Mouse (Mus musculus) heart, postnatal 0 days (tissue): ENCODE data around the gene Hoxc13. TPM values are rescaled to one million over a fixed set of nuclear protein-coding genes. Genes with fewer than 3 reads are reported as not detected.
A peak's percentile ranks its signal among the peaks of the same experiment; 100 is the strongest.

Experiments
- ATAC-seq: fragments of 200-750 bp; cut with Nextera tagmentation; 2 replicates; pipeline ENCODE4 v1.8.0; 2017; ENCODE audit warnings: low read depth, moderate number of reproducible peaks, moderate library complexity; ENCODE audit not compliant: insufficient read depth
- DNase-seq: peaks from one replicate; pipeline ENCODE4 v3.0.0-alpha.2; 2016; ENCODE audit warnings: low spot score
- H3K27ac ChIP-seq: fragments of 300-500 bp; sonication (generic); 2 replicates; pipeline ENCODE4 v1.5.1; 2014; ENCODE audit warnings: low read depth, mild to moderate bottlenecking
- H3K27me3 ChIP-seq: fragments of 300-500 bp; sonication (generic); 2 replicates; pipeline ENCODE4 v1.6.1; 2014; ENCODE audit warnings: low read length, mixed read lengths; ENCODE audit not compliant: control insufficient read depth, insufficient read depth
- H3K36me3 ChIP-seq: fragments of 300-500 bp; sonication (generic); replicated peaks from 2 replicates; pipeline ENCODE4 v1.6.1; 2014; ENCODE audit warnings: low read length, mixed read lengths; ENCODE audit not compliant: control insufficient read depth, insufficient read depth
- H3K4me1 ChIP-seq: fragments of 300-500 bp; sonication (generic); 2 replicates; pipeline ENCODE4 v1.6.1; 2014; ENCODE audit warnings: antibody characterized with exemption; ENCODE audit not compliant: control insufficient read depth, insufficient read depth
- H3K4me2 ChIP-seq: fragments of 300-500 bp; sonication (generic); 2 replicates; pipeline ENCODE4 v1.6.1; 2014; ENCODE audit warnings: low read depth, mild to moderate bottlenecking, low read length, moderate library complexity
- H3K4me3 ChIP-seq: fragments of 300-500 bp; sonication (generic); 2 replicates; pipeline ENCODE4 v1.5.1; 2014; ENCODE audit warnings: low read depth, low read length
- H3K9ac ChIP-seq: fragments of 300-500 bp; sonication (generic); replicated peaks from 2 replicates; pipeline ENCODE4 v1.6.1; 2014; ENCODE audit warnings: low read depth, low read length, mixed read lengths
- H3K9me3 ChIP-seq: fragments of 300-500 bp; sonication (generic); replicated peaks from 2 replicates; pipeline ENCODE4 v1.6.1; 2016; ENCODE audit warnings: low read length; ENCODE audit not compliant: control insufficient read depth
- CTCF ChIP-seq: IDR thresholded peaks from 2 replicates; pipeline ENCODE4 v1.5.1; 2016; ENCODE audit warnings: antibody characterized with exemption, control low read depth, low read depth
- EP300 ChIP-seq: IDR thresholded peaks from 2 replicates; pipeline ENCODE4 v1.6.1; 2016; ENCODE audit warnings: antibody characterized with exemption, low read depth
- WGBS: fragments of 180-500 bp; shearing (Covaris S2); extraction: QIAGEN DNeasy Blood & Tissue Kit; methylation state at CpG from one replicate; pipeline ENCODE4 v1.1.7; 2014; 5-methylcytosine and 5-hydroxymethylcytosine counted together
- microRNA-seq: library from miRNA; unstranded; fragments of <30 nt; microRNA quantifications from one replicate; pipeline ENCODE4, GENCODE M21; 2016
- polyA plus RNA-seq: library from polyadenylated mRNA; unstranded; fragments of >200 nt; fragmentation: Nextera tagmentation; extraction: Ambion mirVana; gene quantifications from 2 replicates; pipeline ENCODE4 v1.2.1, GENCODE M21; 2015
- total RNA-seq: library from RNA; depleted of rRNA; stranded (reverse); fragments of >200 nt; gene quantifications from 2 replicates; pipeline ENCODE4 v1.2.3, GENCODE M21; 2014; ENCODE audit warnings: low replicate concordance; rRNA removed

Gene Hoxc13
- total and polyA plus RNA-seq, 2 experiments from 2014 or later, result not detected

- WGBS, result 5% methylated on average over 7 of the region's 7 CpGs
- Histone ChIP-seq H3K27ac (no peak overlapping the region), H3K4me1 (peaks cover 5% of the 10 kb centered on the region; the same call in 1 of the 2 replicates), H3K36me3 (no peaks in the 10 kb centered on the region), H3K9me3 (no peaks in the 10 kb centered on the region), H3K4me3 (no peak overlapping the region), H3K27me3 (peaks cover 100% of the 10 kb centered on the region), H3K4me2 (no peak overlapping the region), H3K9ac (no peak overlapping the region)
- ATAC-seq, result no peak
- TF ChIP-seq CTCF (no peak), EP300 (no peak)
- DNase-seq, result no peak
Measured at GRCm38 (mm10) chr15:102975034-102975433, 54.1 kb downstream of the Hoxc13 start.

GRCm38 (mm10) chr15:102975688-102976111 lies 54.8 kb downstream of the Hoxc13 start:
- no peaks in the 10 kb centered on the region for H3K36me3 ChIP-seq
- DNase-seq, result no peak

GRCm38 (mm10) chr15:102976171-102976570 lies 55.3 kb downstream of the Hoxc13 start, which contains the start of gene Hoxc9:
Gene Hoxc9, plus strand, starts transcription at chr15:102976439.
- Histone ChIP-seq H3K27me3 (peaks cover 100% of the 10 kb centered on the region), H3K9ac (no peak within 1 kb of the TSS), H3K9me3 (no peaks in the 10 kb centered on the region), H3K27ac (no peak within 1 kb of the TSS), H3K4me3 (peak within 1 kb of the TSS; percentile 31), H3K4me2 (peak within 1 kb of the TSS; percentile 47), H3K4me1 (peaks cover 5% of the 10 kb centered on the region; the same call in 1 of the 2 replicates), H3K36me3 (no peaks in the 10 kb centered on the region)
- 2% methylated on average over 14 of the region's 20 CpGs for WGBS
- ATAC-seq (no peak), DNase-seq (no peak)
- no peak for TF ChIP-seq CTCF
- no peak for TF ChIP-seq EP300

More at GRCm38 (mm10) chr15:102975688-102976111, 54.8 kb downstream of the Hoxc13 start:
- no peak overlapping the region for H3K4me2 ChIP-seq
- no peak overlapping the region for H3K27ac ChIP-seq
- H3K4me3 ChIP-seq, result no peak overlapping the region
- WGBS, result 1% methylated on average over 21 of the region's 21 CpGs
- H3K9me3 ChIP-seq, result no peaks in the 10 kb centered on the region
- no peak for TF ChIP-seq EP300
- TF ChIP-seq CTCF, result no peak
- H3K27me3 ChIP-seq, result peaks cover 100% of the 10 kb centered on the region
- peaks cover 5% of the 10 kb centered on the region; the same call in 1 of the 2 replicates for H3K4me1 ChIP-seq
- no peak overlapping the region for H3K9ac ChIP-seq
- ATAC-seq, result no peak

- WGBS, result 2% methylated on average over 37 of the region's 37 CpGs
- ATAC-seq, result no peak
- no peak for TF ChIP-seq CTCF
- TF ChIP-seq EP300, result no peak
- no peak overlapping the region for H3K27ac ChIP-seq
- H3K4me1 ChIP-seq, result peaks cover 9% of the 10 kb centered on the region
- H3K9me3 ChIP-seq, result no peaks in the 10 kb centered on the region
- no peaks in the 10 kb centered on the region for H3K36me3 ChIP-seq
- peaks cover 100% of the 10 kb centered on the region for H3K27me3 ChIP-seq
- no peak overlapping the region for H3K9ac ChIP-seq
- DNase-seq, result no peak
- H3K4me3 ChIP-seq, result peak overlapping the region; percentile 31
- H3K4me2 ChIP-seq, result peak overlapping the region; percentile 47
Measured at GRCm38 (mm10) chr15:102976631-102977422, 55.9 kb downstream of the Hoxc13 start.

GRCm38 (mm10) chr15:102977423-102977974 lies 56.6 kb downstream of the Hoxc13 start:
- 2% methylated on average over 16 of the region's 16 CpGs for WGBS
- Histone ChIP-seq H3K27ac (no peak overlapping the region), H3K9ac (no peak overlapping the region), H3K4me2 (peak overlapping the region; percentile 47), H3K36me3 (no peaks in the 10 kb centered on the region), H3K27me3 (peaks cover 100% of the 10 kb centered on the region), H3K4me1 (peaks cover 12% of the 10 kb centered on the region), H3K4me3 (peak overlapping the region; percentile 31), H3K9me3 (no peaks in the 10 kb centered on the region)
- DNase-seq (no peak), ATAC-seq (no peak)
- TF ChIP-seq EP300 (no peak), CTCF (no peak)

Small RNA genes within 50 kb of the gene (microRNA-seq; reads per million reads assigned to microRNA genes)
- gene Mir196a-2, result 0.71 reads per million

Other genes starting within 250 kb of the Hoxc13 start
- gene Atp5g2, start 248.8 kb upstream of the Hoxc13 start, total RNA-seq, result 377 and 462 TPM in 2 replicates
- 108 and 125 TPM in 2 replicates for gene Atp5g2, start 248.8 kb upstream of the Hoxc13 start, polyA plus RNA-seq
- gene Calcoco1, start 198.9 kb upstream of the Hoxc13 start, total RNA-seq, result 85.9 and 89.5 TPM in 2 replicates
- gene Calcoco1, start 198.9 kb upstream of the Hoxc13 start, polyA plus RNA-seq, result 80.7 and 82.9 TPM in 2 replicates
- gene Hoxc12, start 15.7 kb downstream of the Hoxc13 start, total RNA-seq, result not detected in 2 replicates
- not detected in 2 replicates for gene Hoxc12, start 15.7 kb downstream of the Hoxc13 start, polyA plus RNA-seq
- gene Hoxc11, start 33.3 kb downstream of the Hoxc13 start, total RNA-seq, result not detected in 2 replicates
- gene Hoxc11, start 33.3 kb downstream of the Hoxc13 start, polyA plus RNA-seq, result not detected in 2 replicates
- gene Hoxc10, start 45.7 kb downstream of the Hoxc13 start, total RNA-seq, result not detected in 2 replicates
- not detected in 2 replicates for gene Hoxc10, start 45.7 kb downstream of the Hoxc13 start, polyA plus RNA-seq
- gene Hoxc5, start 46.3 kb downstream of the Hoxc13 start, total RNA-seq, result 0.15 TPM in 1 of 2 replicates, not detected in the other
- gene Hoxc5, start 46.3 kb downstream of the Hoxc13 start, polyA plus RNA-seq, result not detected in 2 replicates
- gene Hoxc9, start 55.3 kb downstream of the Hoxc13 start, total RNA-seq, result not detected in 2 replicates
- not detected in 2 replicates for gene Hoxc9, start 55.3 kb downstream of the Hoxc13 start, polyA plus RNA-seq
- gene Hoxc8, start 69.5 kb downstream of the Hoxc13 start, total RNA-seq, result not detected in 2 replicates
- gene Hoxc8, start 69.5 kb downstream of the Hoxc13 start, polyA plus RNA-seq, result not detected in 2 replicates
- gene Hoxc6, start 77.2 kb downstream of the Hoxc13 start, total RNA-seq, result not detected in 2 replicates
- gene Hoxc6, start 77.2 kb downstream of the Hoxc13 start, polyA plus RNA-seq, result 0.12 TPM in 1 of 2 replicates, not detected in the other
- gene Hoxc4, start 97.8 kb downstream of the Hoxc13 start, total RNA-seq, result not detected in 2 replicates
- 0.16 TPM in 1 of 2 replicates, not detected in the other for gene Hoxc4, start 97.8 kb downstream of the Hoxc13 start, polyA plus RNA-seq
- gene Smug1, start 246.0 kb downstream of the Hoxc13 start, total RNA-seq, result 15.7 and 18.2 TPM in 2 replicates
- gene Smug1, start 246.0 kb downstream of the Hoxc13 start, polyA plus RNA-seq, result 10.0 and 10.1 TPM in 2 replicates